Mouse (Mus musculus): Measurements from ENCODE around the gene Plbd2. TPM values are rescaled to one million over a fixed set of nuclear protein-coding genes. Genes with fewer than 3 reads are reported as not detected.

The Plbd2 gene
- polyA plus RNA-seq, 1 experiment from 2014 or later, result 40.8 TPM

GRCm38 (mm10) chr5:120525737-120526136 is 22.3 kb upstream of the Plbd2 start:
- 37% methylated on average over 5 of the region's 5 CpGs for WGBS
- Histone ChIP-seq H3K4me1 (replicated peaks) (no peaks in the 10 kb centered on the region), H3K27me3 (no peaks in the 10 kb centered on the region), H3K9ac (no peak overlapping the region), H3K4me3 (no peak overlapping the region), H3K27ac (no peak overlapping the region), H3K9me3 (replicated peaks) (no peaks in the 10 kb centered on the region), H3K36me3 (0 out of 2 replicates have a peak, but pooled peaks cover 3% of the 10 kb centered on the region), H3K4me2 (no peak overlapping the region)
- ATAC-seq (replicated peaks; ENCODE audit: insufficient number of reproducible peaks, insufficient read depth, low FRiP score, low read depth), result no peak

GRCm38 (mm10) chr5:120524736-120525135 is 21.3 kb upstream of the Plbd2 start:
- Histone ChIP-seq H3K36me3 (0 out of 2 replicates have a peak, but pooled peaks cover 3% of the 10 kb centered on the region), H3K27me3 (no peaks in the 10 kb centered on the region), H3K4me2 (no peak overlapping the region), H3K27ac (no peak overlapping the region), H3K4me1 (replicated peaks) (no peaks in the 10 kb centered on the region), H3K4me3 (no peak overlapping the region), H3K9me3 (replicated peaks) (no peaks in the 10 kb centered on the region), H3K9ac (no peak overlapping the region)
- ATAC-seq (replicated peaks; ENCODE audit: insufficient number of reproducible peaks, insufficient read depth, low FRiP score, low read depth), result no peak
- 90% methylated on average over 2 of the region's 2 CpGs for WGBS

- 73% methylated on average over 3 of the region's 3 CpGs for WGBS
Measured at GRCm38 (mm10) chr5:120522649-120523048, 19.2 kb upstream of the Plbd2 start.

GRCm38 (mm10) chr5:120517552-120517951 is 14.1 kb upstream of the Plbd2 start:
- WGBS, result 49% methylated on average over 9 of the region's 9 CpGs
- Histone ChIP-seq H3K9me3 (replicated peaks) (no peaks in the 10 kb centered on the region), H3K27ac (no peak overlapping the region), H3K36me3 (0 out of 2 replicates have a peak, but pooled peaks cover 3% of the 10 kb centered on the region), H3K4me1 (replicated peaks) (peaks cover 35% of the 10 kb centered on the region), H3K4me3 (no peak overlapping the region), H3K9ac (no peak overlapping the region), H3K27me3 (no peaks in the 10 kb centered on the region), H3K4me2 (no peak overlapping the region)
- no peak for ATAC-seq (replicated peaks; ENCODE audit: insufficient number of reproducible peaks, insufficient read depth, low FRiP score, low read depth)

More at GRCm38 (mm10) chr5:120522649-120523048, 19.2 kb upstream of the Plbd2 start:
- Histone ChIP-seq H3K27ac (no peak overlapping the region), H3K4me3 (no peak overlapping the region), H3K4me2 (no peak overlapping the region), H3K27me3 (no peaks in the 10 kb centered on the region), H3K9ac (no peak overlapping the region), H3K36me3 (0 out of 2 replicates have a peak, but pooled peaks cover 3% of the 10 kb centered on the region), H3K9me3 (replicated peaks) (no peaks in the 10 kb centered on the region), H3K4me1 (replicated peaks) (peaks cover 3% of the 10 kb centered on the region; the same call in 1 of the 2 replicates)
- no peak for ATAC-seq (replicated peaks; ENCODE audit: insufficient number of reproducible peaks, insufficient read depth, low FRiP score, low read depth)

- WGBS, result 45% methylated on average over 15 of the region's 15 CpGs
- Histone ChIP-seq H3K9me3 (replicated peaks) (no peaks in the 10 kb centered on the region), H3K4me2 (no peak overlapping the region), H3K27ac (no peak overlapping the region), H3K9ac (no peak overlapping the region), H3K4me1 (replicated peaks) (peaks cover 45% of the 10 kb centered on the region), H3K4me3 (no peak overlapping the region), H3K27me3 (peaks cover 3% of the 10 kb centered on the region; the same call in 1 of the 2 replicates), H3K36me3 (no peaks in the 10 kb centered on the region)
- 0 out of 2 replicates have a peak, but pooled peaks have one; percentile 21 for ATAC-seq (replicated peaks; ENCODE audit: insufficient number of reproducible peaks, insufficient read depth, low FRiP score, low read depth)
Measured at GRCm38 (mm10) chr5:120516221-120516984, 13.0 kb upstream of the Plbd2 start.

- H3K9me3 ChIP-seq (replicated peaks), result no peaks in the 10 kb centered on the region
- peaks cover 50% of the 10 kb centered on the region for H3K4me1 ChIP-seq (replicated peaks)
- no peak overlapping the region for H3K9ac ChIP-seq
- peaks cover 3% of the 10 kb centered on the region; the same call in 1 of the 2 replicates for H3K27me3 ChIP-seq
- H3K36me3 ChIP-seq, result no peaks in the 10 kb centered on the region
- H3K4me3 ChIP-seq, result no peak overlapping the region
- no peak overlapping the region for H3K27ac ChIP-seq
- H3K4me2 ChIP-seq, result no peak overlapping the region
- 68% methylated on average over 7 of the region's 7 CpGs for WGBS
- ATAC-seq (replicated peaks; ENCODE audit: insufficient number of reproducible peaks, insufficient read depth, low FRiP score, low read depth), result no peak
Measured at GRCm38 (mm10) chr5:120515451-120515850, 12.0 kb upstream of the Plbd2 start.

- Histone ChIP-seq H3K27me3 (peaks cover 3% of the 10 kb centered on the region; the same call in 1 of the 2 replicates), H3K9me3 (replicated peaks) (no peaks in the 10 kb centered on the region), H3K4me1 (replicated peaks) (peaks cover 51% of the 10 kb centered on the region), H3K4me2 (no peak overlapping the region), H3K36me3 (no peaks in the 10 kb centered on the region), H3K4me3 (no peak overlapping the region), H3K9ac (no peak overlapping the region), H3K27ac (no peak overlapping the region)
- no peak for ATAC-seq (replicated peaks; ENCODE audit: insufficient number of reproducible peaks, insufficient read depth, low FRiP score, low read depth)
- 17% methylated on average over 4 of the region's 4 CpGs for WGBS
Measured at GRCm38 (mm10) chr5:120514754-120515153, 11.3 kb upstream of the Plbd2 start.

- 87% methylated on average over 9 of the region's 9 CpGs for WGBS
- Histone ChIP-seq H3K9me3 (replicated peaks) (no peaks in the 10 kb centered on the region), H3K4me2 (no peak overlapping the region), H3K4me3 (no peak overlapping the region), H3K9ac (no peak overlapping the region), H3K27me3 (peaks cover 3% of the 10 kb centered on the region; the same call in 1 of the 2 replicates), H3K4me1 (replicated peaks) (peaks cover 51% of the 10 kb centered on the region), H3K27ac (no peak overlapping the region), H3K36me3 (no peaks in the 10 kb centered on the region)
- ATAC-seq (replicated peaks; ENCODE audit: insufficient number of reproducible peaks, insufficient read depth, low FRiP score, low read depth), result no peak
Measured at GRCm38 (mm10) chr5:120514031-120514677, 10.7 kb upstream of the Plbd2 start.

- H3K9me3 ChIP-seq (replicated peaks), result no peaks in the 10 kb centered on the region
- H3K27me3 ChIP-seq, result peaks cover 3% of the 10 kb centered on the region; the same call in 1 of the 2 replicates
- H3K9ac ChIP-seq, result no peak overlapping the region
- H3K4me1 ChIP-seq (replicated peaks), result peaks cover 51% of the 10 kb centered on the region
- 61% methylated on average over 15 of the region's 15 CpGs for WGBS
- ATAC-seq (replicated peaks; ENCODE audit: insufficient number of reproducible peaks, insufficient read depth, low FRiP score, low read depth), result no peak
- no peaks in the 10 kb centered on the region for H3K36me3 ChIP-seq
- H3K27ac ChIP-seq, result no peak overlapping the region
- H3K4me2 ChIP-seq, result no peak overlapping the region
- no peak overlapping the region for H3K4me3 ChIP-seq
Measured at GRCm38 (mm10) chr5:120512911-120513555, 9.6 kb upstream of the Plbd2 start.

- Histone ChIP-seq H3K9ac (peak overlapping the region; percentile 54), H3K27ac (no peak overlapping the region), H3K4me2 (peak overlapping the region; percentile 79), H3K4me3 (peak overlapping the region; percentile 61), H3K27me3 (peaks cover 3% of the 10 kb centered on the region; the same call in 1 of the 2 replicates), H3K36me3 (no peaks in the 10 kb centered on the region), H3K4me1 (replicated peaks) (peaks cover 42% of the 10 kb centered on the region), H3K9me3 (replicated peaks) (no peaks in the 10 kb centered on the region)
- WGBS, result 27% methylated on average over 14 of the region's 14 CpGs
- no peak for ATAC-seq (replicated peaks; ENCODE audit: insufficient number of reproducible peaks, insufficient read depth, low FRiP score, low read depth)
Measured at GRCm38 (mm10) chr5:120511643-120512220, 8.3 kb upstream of the Plbd2 start.

Measured in heart, embryonic 15.5 days (tissue).